Mouse (Mus musculus): ENCODE data around the gene Hapln1. TPM values are rescaled to one million over a fixed set of nuclear protein-coding genes. Genes with fewer than 3 reads are reported as not detected.

Hapln1 gene
- total RNA-seq (2021), result 10 to 100 TPM; 33.1 to 33.4 TPM
- long read RNA-seq, experiment 1, partial matches to known transcripts, result 10 of 12 reads
- long read RNA-seq, experiment 1, other reads (novel, unspliced or antisense), result 2 of 12 reads
- long read RNA-seq, experiment 2, partial matches to known transcripts, result 6 of 8 reads
- long read RNA-seq, experiment 2, other reads (novel, unspliced or antisense), result 2 of 8 reads

- peak within 1 kb of the TSS; percentile 75 for H3K27ac ChIP-seq
- DNase-seq (ENCODE audit: low spot score in 2 of 2), result peak; percentile 55 to 56
- peak within 1 kb of the TSS; percentile 72 for H3K4me3 ChIP-seq
- peak; percentile 64 for TF ChIP-seq CTCF (conservative IDR thresholded peaks at IDR 0.05)
These were observed at the start of gene Hapln1 for GRCm38 (mm10) chr13:89539205-89539886. Gene Hapln1 (plus strand): TSS chr13:89539796.

- Histone ChIP-seq H3K27ac (no peak overlapping the region), H3K4me3 (no peak overlapping the region)
- no peak for TF ChIP-seq CTCF (conservative IDR thresholded peaks at IDR 0.05)
- no peak for DNase-seq (ENCODE audit: low spot score in 2 of 2)
These were observed 46.4 kb upstream of the Hapln1 start for GRCm38 (mm10) chr13:89493169-89493568.

GRCm38 (mm10) chr13:89493678-89494077 lies 45.9 kb upstream of the Hapln1 start:
- TF ChIP-seq CTCF (conservative IDR thresholded peaks at IDR 0.05), result no peak
- no peak for DNase-seq (ENCODE audit: low spot score in 2 of 2)

DNA sequence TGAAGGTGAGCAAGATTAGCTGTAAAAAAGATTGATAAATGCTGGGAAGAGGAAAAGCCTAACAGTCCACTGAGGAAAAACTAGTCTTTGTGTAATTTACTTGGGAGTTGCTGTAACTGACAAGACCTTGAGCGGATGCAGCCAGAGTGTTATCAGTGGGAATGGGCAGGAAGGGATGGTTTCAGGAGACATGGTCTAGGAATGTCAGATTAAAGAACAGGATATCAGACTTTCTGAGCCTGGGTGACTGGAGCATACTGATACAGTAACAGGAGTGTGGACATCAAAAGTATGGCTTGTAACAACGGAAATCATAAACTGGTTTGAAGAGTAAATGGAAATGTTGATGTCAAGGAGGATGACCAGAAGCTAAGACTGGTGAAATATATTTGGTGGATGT lies 43.0 kb upstream of the Hapln1 start:
- no peak for DNase-seq (ENCODE audit: low spot score in 2 of 2)
- no peak for TF ChIP-seq CTCF (conservative IDR thresholded peaks at IDR 0.05)
- H3K4me3 ChIP-seq, result no peak overlapping the region
- H3K27ac ChIP-seq, result no peak overlapping the region

More at GRCm38 (mm10) chr13:89493678-89494077, 45.9 kb upstream of the Hapln1 start:
- Histone ChIP-seq H3K27ac (no peak overlapping the region), H3K4me3 (no peak overlapping the region)

DNA sequence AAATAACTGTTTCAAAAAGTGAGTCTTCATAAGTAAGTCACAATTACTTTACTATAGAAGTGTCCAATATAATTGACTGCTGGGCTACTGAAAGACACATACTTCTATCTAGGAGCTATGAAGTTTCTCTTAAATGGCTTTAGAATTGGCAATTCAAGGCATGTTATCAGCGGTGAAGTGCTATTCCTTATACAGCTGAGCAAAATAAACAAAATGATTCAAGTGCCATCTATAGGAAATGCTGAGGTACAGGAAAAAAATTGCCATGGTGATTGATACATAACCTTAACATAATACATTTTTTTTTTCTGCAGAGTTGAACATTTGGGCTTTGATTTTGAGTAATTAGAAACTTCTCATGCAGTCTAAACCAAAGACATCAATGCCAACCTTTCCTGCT lies 40.2 kb upstream of the Hapln1 start:
- Histone ChIP-seq H3K27ac (no peak overlapping the region), H3K4me3 (no peak overlapping the region)
- DNase-seq (ENCODE audit: low spot score in 2 of 2), result no peak
- peak; percentile 50 for TF ChIP-seq CTCF (conservative IDR thresholded peaks at IDR 0.05)

GRCm38 (mm10) chr13:89521507-89521908 lies 18.1 kb upstream of the Hapln1 start:
- TF ChIP-seq CTCF (conservative IDR thresholded peaks at IDR 0.05), result no peak
- Histone ChIP-seq H3K4me3 (no peak overlapping the region), H3K27ac (no peak overlapping the region)
- no peak for DNase-seq (ENCODE audit: low spot score in 2 of 2)

GRCm38 (mm10) chr13:89528716-89529115 lies 10.9 kb upstream of the Hapln1 start:
- TF ChIP-seq CTCF (conservative IDR thresholded peaks at IDR 0.05), result no peak
- Histone ChIP-seq H3K27ac (no peak overlapping the region), H3K4me3 (no peak overlapping the region)
- DNase-seq (ENCODE audit: low spot score in 2 of 2), result no peak

- DNase-seq (ENCODE audit: low spot score in 2 of 2), result no peak
These were observed 9.2 kb upstream of the Hapln1 start for GRCm38 (mm10) chr13:89530386-89530785.

DNA sequence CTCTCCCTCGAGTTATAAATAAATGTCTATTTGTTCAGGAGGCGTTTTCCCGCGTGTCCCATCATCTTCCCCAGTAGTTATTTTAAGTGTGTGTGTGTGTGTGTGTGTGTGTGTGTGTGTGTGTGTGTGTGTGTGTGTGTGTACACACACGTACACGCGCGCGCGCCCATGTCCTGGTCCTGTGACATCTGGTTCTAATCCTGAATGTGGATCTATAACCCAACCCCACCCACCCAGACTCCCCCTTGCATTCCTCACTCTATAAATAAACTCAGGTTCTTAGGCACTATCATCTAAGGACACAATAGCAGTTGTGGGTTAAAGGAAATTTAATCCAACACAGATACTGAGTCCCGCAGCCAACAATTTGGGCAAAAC lies 280 bp downstream of the Hapln1 start:
- TF ChIP-seq CTCF (conservative IDR thresholded peaks at IDR 0.05), result no peak
- no peak overlapping the region for H3K27ac ChIP-seq
- H3K4me3 ChIP-seq, result peak overlapping the region; percentile 72
- no peak for DNase-seq (ENCODE audit: low spot score in 2 of 2)

More at GRCm38 (mm10) chr13:89530386-89530785, 9.2 kb upstream of the Hapln1 start:
- Histone ChIP-seq H3K27ac (no peak overlapping the region), H3K4me3 (no peak overlapping the region)
- no peak for TF ChIP-seq CTCF (conservative IDR thresholded peaks at IDR 0.05)

- no peak for DNase-seq (ENCODE audit: low spot score in 2 of 2)
- no peak overlapping the region for H3K27ac ChIP-seq
- no peak overlapping the region for H3K4me3 ChIP-seq
- TF ChIP-seq CTCF (conservative IDR thresholded peaks at IDR 0.05), result no peak
These were observed 846 bp downstream of the Hapln1 start for GRCm38 (mm10) chr13:89540301-89540982.

- DNase-seq (ENCODE audit: low spot score in 2 of 2), result peak; percentile 56 to 60
- no peak overlapping the region for H3K27ac ChIP-seq
- TF ChIP-seq CTCF (conservative IDR thresholded peaks at IDR 0.05), result peak; percentile 97
- no peak overlapping the region for H3K4me3 ChIP-seq
These were observed 3.4 kb downstream of the Hapln1 start for GRCm38 (mm10) chr13:89543003-89543402.

- TF ChIP-seq CTCF (conservative IDR thresholded peaks at IDR 0.05), result peak; percentile 92
- Histone ChIP-seq H3K4me3 (no peak overlapping the region), H3K27ac (no peak overlapping the region)
- DNase-seq (ENCODE audit: low spot score in 2 of 2), result peak in 1 of 2 experiments; percentile 50
These were observed 8.7 kb downstream of the Hapln1 start for GRCm38 (mm10) chr13:89548203-89548740.

DNA sequence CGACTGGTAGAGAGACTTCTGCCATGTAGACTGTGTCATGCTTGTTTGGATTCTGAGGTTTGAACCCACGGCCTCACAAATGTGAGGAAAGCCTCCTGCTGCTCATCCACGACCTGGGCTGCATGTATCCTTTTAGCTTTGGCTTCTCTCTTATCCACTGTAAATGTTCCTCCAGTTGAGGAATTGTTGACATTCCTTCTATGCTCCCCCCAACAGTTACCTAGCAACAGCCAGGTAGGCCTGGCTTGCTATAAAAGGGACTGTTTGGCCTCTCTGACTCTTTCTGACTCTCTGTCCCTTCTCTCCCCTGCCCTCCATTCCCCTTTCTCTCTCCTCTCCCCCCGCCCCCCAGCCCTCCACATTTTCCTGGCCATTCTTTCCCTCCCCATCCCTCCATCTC lies 9.9 kb downstream of the Hapln1 start:
- TF ChIP-seq CTCF (conservative IDR thresholded peaks at IDR 0.05), result no peak
- no peak overlapping the region for H3K27ac ChIP-seq

More for the DNA sequence above, 9.9 kb downstream of the Hapln1 start:
- DNase-seq (ENCODE audit: low spot score in 2 of 2), result no peak
- no peak overlapping the region for H3K4me3 ChIP-seq

All from layer of hippocampus, adult 2 months (tissue).